Mouse (Mus musculus) kidney, postnatal 0 days (tissue): ENCODE data around the gene Ncoa7. TPM values are rescaled to one million over a fixed set of nuclear protein-coding genes. Genes with fewer than 3 reads are reported as not detected.

ENCODE experiments used
- ATAC-seq: fragments of 200-750 bp; cut with Nextera tagmentation; replicated peaks from 2 replicates; pipeline ENCODE4 v1.8.0; 2017; ENCODE audit warnings: low read depth, moderate number of reproducible peaks, moderate TSS enrichment, moderate library complexity; ENCODE audit not compliant: low FRiP score
- DNase-seq: peaks from one replicate; pipeline ENCODE4 v3.0.0-alpha.2; 2016; ENCODE audit warnings: low spot score
- H3K27ac ChIP-seq: fragments of 300-500 bp; sonication (generic); 2 replicates; pipeline ENCODE4 v1.5.1; 2014; ENCODE audit warnings: mild to moderate bottlenecking
- H3K27me3 ChIP-seq: fragments of 300-500 bp; sonication (generic); 2 replicates; pipeline ENCODE4 v1.6.1; 2014; ENCODE audit warnings: low read length, mixed read lengths; ENCODE audit not compliant: insufficient read depth
- H3K36me3 ChIP-seq: fragments of 300-500 bp; sonication (generic); 2 replicates; pipeline ENCODE4 v1.6.1; 2014; ENCODE audit warnings: low read length, mixed read lengths; ENCODE audit not compliant: insufficient read depth
- H3K4me1 ChIP-seq: fragments of 300-500 bp; sonication (generic); replicated peaks from 2 replicates; pipeline ENCODE4 v1.6.1; 2014; ENCODE audit warnings: antibody characterized with exemption, low read length, mixed read lengths; ENCODE audit not compliant: insufficient read depth
- H3K4me2 ChIP-seq: fragments of 300-500 bp; sonication (generic); 2 replicates; pipeline ENCODE4 v1.6.1; 2014; ENCODE audit warnings: mild to moderate bottlenecking, low read length, moderate library complexity, mixed read lengths
- H3K4me3 ChIP-seq: fragments of 300-500 bp; sonication (generic); replicated peaks from 2 replicates; pipeline ENCODE4 v1.5.1; 2014; ENCODE audit warnings: low read depth, low read length
- H3K9ac ChIP-seq: fragments of 300-500 bp; sonication (generic); 2 replicates; pipeline ENCODE4 v1.6.1; 2014; ENCODE audit warnings: low read depth, low read length
- H3K9me3 ChIP-seq: fragments of 300-500 bp; sonication (generic); replicated peaks from 2 replicates; pipeline ENCODE4 v1.6.1; 2016; ENCODE audit warnings: low read length, inconsistent platforms, mixed read lengths
- CTCF ChIP-seq: IDR thresholded peaks from 2 replicates; pipeline ENCODE4 v1.5.1; 2016; ENCODE audit warnings: antibody characterized with exemption, low read depth, mild to moderate bottlenecking, moderate library complexity
- WGBS: fragments of 180-500 bp; shearing (Covaris S2); extraction: QIAGEN DNeasy Blood & Tissue Kit; methylation state at CpG from one replicate; pipeline ENCODE4 v1.1.7; 2014; 5-methylcytosine and 5-hydroxymethylcytosine counted together
- polyA plus RNA-seq: library from polyadenylated mRNA; unstranded; fragments of >200 nt; fragmentation: Nextera tagmentation; extraction: Ambion mirVana; gene quantifications from 2 replicates; pipeline ENCODE4 v1.2.1, GENCODE M21; 2015

The Ncoa7 gene
- polyA plus RNA-seq, 1 experiment from 2014 or later: 19.6 TPM

DNA sequence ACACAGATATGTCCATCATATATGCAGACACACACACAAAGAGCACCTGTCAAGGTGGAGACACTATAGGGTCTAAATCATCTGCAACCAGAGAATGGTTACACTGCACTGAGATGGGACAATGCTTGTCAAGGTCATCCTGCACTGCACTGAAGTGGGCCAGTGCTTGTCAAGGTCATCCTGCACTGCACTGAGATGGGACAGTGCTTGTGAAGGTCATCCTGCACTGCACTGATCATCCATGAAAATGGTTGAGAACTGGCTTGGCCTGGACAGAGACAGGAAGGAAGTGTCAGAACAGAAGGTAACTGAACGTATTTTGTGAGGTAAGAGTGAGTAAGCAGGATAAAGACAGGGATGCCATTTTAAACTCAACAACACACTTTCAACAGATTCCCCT is 83.2 kb downstream of the Ncoa7 start:
- H3K27me3 ChIP-seq: no peaks in the 10 kb centered on the region
- H3K9me3 ChIP-seq: no peaks in the 10 kb centered on the region
- ATAC-seq (0 out of 2 replicates have a peak, but pooled peaks have one; percentile 41), DNase-seq (no peak)
- 0 out of 2 replicates have a peak, but pooled peaks cover 3% of the 10 kb centered on the region for H3K36me3 ChIP-seq
- TF ChIP-seq CTCF: no peak
- no peak overlapping the region for H3K27ac ChIP-seq
- 77% methylated on average over 1 of the region's 1 CpGs for WGBS
- no peaks in the 10 kb centered on the region for H3K4me1 ChIP-seq
- no peak overlapping the region for H3K4me2 ChIP-seq
- H3K4me3 ChIP-seq: no peak overlapping the region
- no peak overlapping the region for H3K9ac ChIP-seq

DNA sequence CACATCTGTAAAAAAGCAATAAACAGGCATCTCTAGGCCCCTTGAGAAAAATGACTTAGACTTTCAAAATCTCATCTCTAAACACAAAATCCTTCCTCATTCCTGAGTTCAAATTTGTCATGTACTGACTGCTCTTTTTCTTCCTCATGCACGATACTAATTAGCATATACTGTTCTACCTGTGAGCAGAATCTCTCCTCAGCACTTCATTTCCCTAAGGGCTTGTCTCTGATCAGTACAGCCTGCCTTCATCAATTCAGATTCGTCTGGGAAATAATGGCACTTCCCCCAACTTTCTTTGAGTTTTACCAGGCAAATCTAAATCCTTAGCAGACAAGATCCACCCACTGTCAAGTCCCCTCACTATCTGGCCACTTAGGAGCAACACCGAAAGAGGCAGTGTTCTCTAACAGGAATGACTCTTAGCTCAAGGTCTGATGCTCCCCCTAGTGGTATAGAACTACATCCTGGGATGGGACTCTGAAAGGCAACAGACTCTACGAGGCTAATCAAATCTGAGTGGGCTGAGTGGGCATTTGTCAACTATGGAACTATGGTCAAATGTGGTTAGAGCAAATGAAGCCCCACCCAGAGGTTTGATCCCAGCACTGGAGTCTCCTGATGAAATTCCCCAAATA is 84.3 kb downstream of the Ncoa7 start:
- Histone ChIP-seq H3K27me3 (no peaks in the 10 kb centered on the region), H3K36me3 (0 out of 2 replicates have a peak, but pooled peaks cover 3% of the 10 kb centered on the region), H3K9me3 (no peaks in the 10 kb centered on the region), H3K4me3 (no peak overlapping the region), H3K4me1 (no peaks in the 10 kb centered on the region), H3K9ac (no peak overlapping the region), H3K4me2 (no peak overlapping the region), H3K27ac (no peak overlapping the region)
- peak; percentile 83 for ATAC-seq
- DNase-seq: peak; percentile 94
- WGBS: 24% methylated on average over 4 of the region's 4 CpGs
- peak; percentile 93 for TF ChIP-seq CTCF

DNA sequence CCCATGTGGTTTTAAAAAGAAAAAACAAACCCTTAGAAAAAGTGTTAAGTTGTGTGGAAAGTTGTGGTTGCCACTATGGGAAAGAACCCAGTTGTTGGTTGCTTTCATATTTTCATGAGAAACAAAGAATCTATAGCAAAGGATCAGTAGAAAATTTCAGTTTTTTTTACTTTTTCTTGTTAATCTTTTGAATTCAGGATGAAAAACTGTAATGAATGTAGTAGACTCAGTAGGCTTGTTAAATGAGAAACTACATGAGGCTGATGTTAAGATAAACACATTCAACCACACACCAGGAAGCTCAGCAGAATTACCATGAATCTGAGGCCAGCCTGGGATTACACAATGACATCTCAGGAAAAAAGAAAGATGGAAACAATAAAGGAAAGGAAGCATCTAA is 87.0 kb downstream of the Ncoa7 start:
- H3K4me2 ChIP-seq: no peak overlapping the region
- H3K36me3 ChIP-seq: no peaks in the 10 kb centered on the region
- H3K27ac ChIP-seq: no peak overlapping the region
- no peak overlapping the region for H3K4me3 ChIP-seq
- no peaks in the 10 kb centered on the region for H3K27me3 ChIP-seq
- no peak for ATAC-seq
- no peak overlapping the region for H3K9ac ChIP-seq
- H3K4me1 ChIP-seq: no peaks in the 10 kb centered on the region
- H3K9me3 ChIP-seq: no peaks in the 10 kb centered on the region
- no peak for DNase-seq
- no peak for TF ChIP-seq CTCF

DNA sequence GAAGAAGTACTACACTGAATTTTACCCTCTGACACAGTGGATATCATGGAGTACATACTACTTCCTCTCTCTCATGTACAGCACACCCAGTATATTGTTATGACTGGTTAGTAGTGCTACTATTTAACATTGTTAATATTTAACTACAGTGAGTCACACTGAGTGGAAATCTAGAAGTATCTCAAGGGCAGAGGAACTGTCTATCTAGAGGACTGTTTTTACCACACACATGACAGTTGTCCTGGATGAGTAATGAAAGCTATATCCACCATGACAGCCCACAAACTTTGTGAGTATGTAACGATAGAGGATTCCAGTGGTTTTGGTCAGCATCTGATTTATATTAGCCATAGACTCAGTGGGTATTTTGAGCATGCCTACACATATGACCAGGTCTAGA is 90.6 kb downstream of the Ncoa7 start:
- DNase-seq (no peak), ATAC-seq (no peak)
- Histone ChIP-seq H3K4me1 (no peaks in the 10 kb centered on the region), H3K9me3 (no peaks in the 10 kb centered on the region), H3K4me3 (no peak overlapping the region), H3K36me3 (no peaks in the 10 kb centered on the region), H3K4me2 (no peak overlapping the region), H3K27me3 (no peaks in the 10 kb centered on the region), H3K9ac (no peak overlapping the region), H3K27ac (no peak overlapping the region)
- 76% methylated on average over 1 of the region's 1 CpGs for WGBS
- TF ChIP-seq CTCF: no peak

DNA sequence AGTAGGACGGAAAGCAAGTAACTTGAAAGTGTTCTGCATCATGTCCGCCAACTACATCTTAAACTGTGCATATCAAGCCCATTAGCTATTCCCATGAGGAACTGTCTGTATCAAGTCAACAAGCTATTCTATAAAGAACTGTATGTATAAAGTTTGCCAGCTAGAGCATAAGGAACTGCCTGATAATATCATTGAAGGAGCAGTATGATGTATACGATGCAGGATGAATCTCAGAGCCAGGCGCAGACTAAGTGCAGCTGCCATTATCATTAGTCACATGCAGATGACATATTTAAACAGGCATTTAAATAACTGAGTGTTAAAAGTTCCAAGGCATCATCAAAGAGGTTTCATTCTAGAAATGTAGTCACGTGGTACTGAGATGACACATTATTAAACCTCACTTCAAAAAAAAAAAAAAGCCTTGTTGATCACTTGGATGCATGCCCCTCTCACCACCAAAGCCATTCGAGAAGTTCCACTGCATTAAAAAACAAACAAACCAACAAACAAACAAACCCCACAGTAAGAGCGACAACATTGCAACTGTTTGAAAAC is 93.2 kb downstream of the Ncoa7 start:
- WGBS: 88% methylated on average over 7 of the region's 7 CpGs
- ATAC-seq (no peak), DNase-seq (no peak)
- Histone ChIP-seq H3K4me3 (no peak overlapping the region), H3K36me3 (no peaks in the 10 kb centered on the region), H3K27ac (no peak overlapping the region), H3K9ac (no peak overlapping the region), H3K4me2 (no peak overlapping the region), H3K27me3 (no peaks in the 10 kb centered on the region), H3K9me3 (no peaks in the 10 kb centered on the region), H3K4me1 (no peaks in the 10 kb centered on the region)
- no peak for TF ChIP-seq CTCF

DNA sequence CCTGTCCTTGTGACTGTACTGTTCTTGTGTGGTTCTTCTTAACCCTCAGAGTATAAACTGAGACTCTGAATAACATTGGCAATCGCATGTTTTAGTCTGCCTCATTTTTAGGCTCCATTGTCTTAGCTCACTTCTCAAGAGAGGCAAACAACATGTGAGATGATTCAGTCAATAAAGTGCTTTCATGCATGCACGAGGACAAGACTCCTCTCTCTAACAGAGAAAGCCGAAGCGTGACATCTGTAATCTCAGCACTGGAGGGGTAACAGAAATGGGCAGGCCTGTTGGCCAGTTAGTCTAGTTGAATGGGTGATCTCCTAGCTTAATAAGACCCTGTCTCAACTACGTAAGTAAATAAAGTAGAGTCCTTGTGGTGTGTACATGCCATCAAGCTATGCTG is 95.1 kb downstream of the Ncoa7 start:
- TF ChIP-seq CTCF: no peak
- H3K27ac ChIP-seq: no peak overlapping the region
- no peak overlapping the region for H3K4me3 ChIP-seq
- no peak for DNase-seq
- no peak overlapping the region for H3K4me2 ChIP-seq
- no peak for ATAC-seq
- H3K27me3 ChIP-seq: no peaks in the 10 kb centered on the region
- no peak overlapping the region for H3K9ac ChIP-seq
- 59% methylated on average over 5 of the region's 5 CpGs for WGBS
- H3K9me3 ChIP-seq: no peaks in the 10 kb centered on the region
- H3K4me1 ChIP-seq: no peaks in the 10 kb centered on the region
- no peaks in the 10 kb centered on the region for H3K36me3 ChIP-seq
